Mouse (Mus musculus) splenic B cell, adult 2 months (primary cell): ENCODE results near the gene Gm10271.
A peak's percentile ranks its signal among the peaks of the same experiment; 100 is the strongest.

Experiments
- DNase-seq: peaks from one replicate; pipeline ENCODE4 v3.0.0-alpha.2; 2011; ENCODE audit warnings: low read depth, low spot score
- H3K27me3 ChIP-seq: 2 replicates; pipeline ENCODE4 v1.6.1; 2012; ENCODE audit warnings: mild to moderate bottlenecking, low read length, moderate library complexity, mixed read lengths; ENCODE audit not compliant: control insufficient read depth, poor library complexity, insufficient read depth, severe bottlenecking
- H3K36me3 ChIP-seq: 2 replicates; pipeline ENCODE4 v1.6.1; 2012; ENCODE audit warnings: mild to moderate bottlenecking, low read length, moderate library complexity, mixed read lengths; ENCODE audit not compliant: control insufficient read depth, poor library complexity, insufficient read depth, severe bottlenecking

The Gm10271 gene

DNA sequence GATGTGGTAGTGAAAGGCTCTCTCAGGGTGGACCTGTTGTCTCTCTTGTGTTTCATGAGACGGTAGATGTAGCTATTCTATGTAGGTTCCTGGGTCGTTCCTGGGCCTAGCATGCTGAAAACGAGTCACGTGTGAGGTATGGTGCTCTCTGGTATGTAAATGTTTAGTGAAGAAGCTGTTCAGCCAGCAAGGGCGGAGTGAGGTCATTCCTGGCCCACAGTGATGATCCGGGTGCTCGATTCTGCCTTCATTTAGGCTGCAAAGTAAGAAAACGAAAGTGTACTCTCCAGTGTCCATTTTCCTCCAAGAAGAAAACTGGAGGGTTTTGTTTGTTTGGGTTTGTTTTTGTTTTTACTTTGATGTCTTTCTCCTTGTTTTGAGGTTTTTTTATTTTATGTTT lies 21.6 kb upstream of the Gm10271 start:
- no peaks in the 10 kb centered on the region for H3K36me3 ChIP-seq
- DNase-seq: no peak
- no peaks in the 10 kb centered on the region for H3K27me3 ChIP-seq

- H3K36me3 ChIP-seq: no peaks in the 10 kb centered on the region
- no peak for DNase-seq
Measured at GRCm38 (mm10) chr10:116986264-116987082, 14.1 kb upstream of the Gm10271 start, which contains the start of gene Best3. TSS of gene Best3 (plus strand) at chr10:116986314.

GRCm38 (mm10) chr10:116984836-116985235 lies 12.4 kb upstream of the Gm10271 start:
- Histone ChIP-seq H3K27me3 (no peaks in the 10 kb centered on the region), H3K36me3 (no peaks in the 10 kb centered on the region)
- no peak for DNase-seq

More at GRCm38 (mm10) chr10:116986264-116987082, 14.1 kb upstream of the Gm10271 start, which contains the start of gene Best3:
- H3K27me3 ChIP-seq: no peaks in the 10 kb centered on the region

GRCm38 (mm10) chr10:116982526-116982925 lies 10.1 kb upstream of the Gm10271 start:
- Histone ChIP-seq H3K27me3 (no peaks in the 10 kb centered on the region), H3K36me3 (no peaks in the 10 kb centered on the region)
- DNase-seq: no peak

DNA sequence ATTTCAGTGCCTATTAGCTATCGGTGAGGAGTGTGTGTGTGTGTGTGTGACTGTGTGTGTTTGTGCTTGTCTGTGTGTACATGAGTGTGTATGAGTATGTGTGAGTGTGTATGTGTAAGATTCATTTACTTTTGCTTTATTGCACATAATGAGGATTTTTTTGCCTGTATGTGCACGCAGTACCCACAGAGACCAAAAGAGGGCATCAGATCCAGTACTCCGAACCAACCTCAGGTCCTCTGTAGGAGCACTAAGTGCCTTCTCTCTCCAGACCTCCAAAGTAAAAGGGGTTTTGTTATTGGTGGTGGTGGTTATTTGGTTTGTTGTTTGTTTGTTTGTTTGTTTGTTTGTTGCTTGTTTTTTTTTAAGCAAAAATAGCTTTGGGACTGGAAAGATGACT lies 8.5 kb upstream of the Gm10271 start:
- DNase-seq: peak; percentile 51
- no peaks in the 10 kb centered on the region for H3K27me3 ChIP-seq
- no peaks in the 10 kb centered on the region for H3K36me3 ChIP-seq

- no peaks in the 10 kb centered on the region for H3K36me3 ChIP-seq
- DNase-seq: no peak
- H3K27me3 ChIP-seq: no peaks in the 10 kb centered on the region
Measured at GRCm38 (mm10) chr10:116980273-116980672, 7.9 kb upstream of the Gm10271 start.

DNA sequence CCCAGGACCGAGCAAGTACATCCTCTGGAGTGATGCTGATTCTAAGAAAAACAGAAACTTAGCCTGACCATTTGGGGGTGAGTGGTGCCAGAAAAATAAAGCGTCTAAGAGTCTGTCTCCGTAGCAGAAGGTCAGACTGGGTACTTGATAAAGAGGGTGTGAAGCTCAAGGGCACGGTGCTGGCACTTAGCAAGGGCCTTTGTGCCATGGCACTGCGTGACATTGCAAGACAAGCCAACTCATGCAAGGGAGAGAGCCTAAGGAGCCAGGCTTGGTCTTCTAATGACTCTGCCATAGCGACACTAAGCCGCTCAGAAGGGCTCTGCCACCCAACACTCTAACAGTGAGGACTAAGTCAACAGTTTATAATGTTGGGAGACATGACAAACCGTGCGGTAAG lies 6.4 kb upstream of the Gm10271 start:
- Histone ChIP-seq H3K27me3 (no peaks in the 10 kb centered on the region), H3K36me3 (no peaks in the 10 kb centered on the region)
- no peak for DNase-seq

DNA sequence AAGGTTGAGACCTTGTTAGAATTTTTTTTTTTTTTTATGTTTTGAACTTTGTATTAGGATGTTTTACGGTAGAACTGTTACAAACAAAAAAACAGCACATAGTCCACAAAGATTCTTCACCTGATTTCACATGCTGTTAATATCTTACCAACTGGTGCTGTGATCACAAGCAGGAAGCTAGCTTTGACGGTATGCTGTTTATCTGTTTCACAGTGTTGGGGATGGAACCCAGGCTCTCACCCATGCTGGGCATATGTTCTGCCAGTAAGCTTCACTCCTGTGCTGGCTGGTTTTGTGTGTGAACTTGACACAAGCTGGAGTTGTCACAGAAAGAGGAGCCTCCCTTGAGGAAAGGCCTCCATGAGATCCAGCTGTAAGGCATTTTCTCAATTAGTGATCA lies 5.4 kb upstream of the Gm10271 start:
- no peaks in the 10 kb centered on the region for H3K36me3 ChIP-seq
- no peak for DNase-seq
- H3K27me3 ChIP-seq: no peaks in the 10 kb centered on the region

DNA sequence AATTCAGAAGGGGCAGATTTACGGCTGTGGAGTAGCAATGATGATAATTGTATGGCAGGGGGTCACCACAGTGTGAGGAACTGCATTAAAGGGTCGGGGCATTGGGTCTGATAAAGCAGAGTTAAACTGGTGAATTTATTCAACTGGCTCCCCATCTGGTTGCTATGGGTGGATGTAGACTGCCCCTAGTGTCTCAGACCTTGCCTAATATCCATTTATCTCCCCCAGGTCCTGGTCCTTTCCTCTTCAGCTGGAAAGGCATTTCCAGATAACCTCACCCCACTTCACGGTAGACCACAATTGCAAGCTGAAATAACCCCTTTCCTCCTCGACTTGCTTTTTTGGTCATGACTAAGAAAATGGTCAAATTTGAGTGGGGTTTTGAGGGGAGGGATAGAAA lies 5.0 kb upstream of the Gm10271 start:
- H3K27me3 ChIP-seq: no peaks in the 10 kb centered on the region
- no peak for DNase-seq
- H3K36me3 ChIP-seq: no peaks in the 10 kb centered on the region

GRCm38 (mm10) chr10:116968741-116969140 lies 3.7 kb downstream of the Gm10271 start:
- no peak for DNase-seq
- Histone ChIP-seq H3K27me3 (no peaks in the 10 kb centered on the region), H3K36me3 (no peaks in the 10 kb centered on the region)

- DNase-seq: no peak
- Histone ChIP-seq H3K36me3 (no peaks in the 10 kb centered on the region), H3K27me3 (no peaks in the 10 kb centered on the region)
Measured at GRCm38 (mm10) chr10:116966065-116966464, 6.3 kb downstream of the Gm10271 start.

DNA sequence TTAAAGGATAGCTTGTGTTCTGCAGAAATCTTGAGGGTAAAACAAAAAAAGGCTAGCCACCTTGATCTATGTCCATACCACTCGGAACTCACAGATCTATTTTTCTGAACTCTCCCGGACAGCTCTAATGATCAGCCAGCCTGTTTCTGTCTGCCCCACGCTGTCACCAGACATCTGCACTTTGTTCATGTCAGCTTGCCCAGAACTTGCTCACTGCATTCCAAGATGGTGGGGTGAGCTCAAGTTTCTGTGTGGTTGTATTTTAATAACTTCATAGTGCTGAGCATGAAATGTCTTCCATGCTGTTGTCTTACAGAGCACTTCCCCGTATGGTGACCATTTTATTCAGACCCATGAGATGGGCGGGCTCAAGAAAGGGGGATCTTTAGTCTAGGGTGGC lies 7.1 kb downstream of the Gm10271 start:
- H3K36me3 ChIP-seq: no peaks in the 10 kb centered on the region
- DNase-seq: no peak
- H3K27me3 ChIP-seq: no peaks in the 10 kb centered on the region

DNA sequence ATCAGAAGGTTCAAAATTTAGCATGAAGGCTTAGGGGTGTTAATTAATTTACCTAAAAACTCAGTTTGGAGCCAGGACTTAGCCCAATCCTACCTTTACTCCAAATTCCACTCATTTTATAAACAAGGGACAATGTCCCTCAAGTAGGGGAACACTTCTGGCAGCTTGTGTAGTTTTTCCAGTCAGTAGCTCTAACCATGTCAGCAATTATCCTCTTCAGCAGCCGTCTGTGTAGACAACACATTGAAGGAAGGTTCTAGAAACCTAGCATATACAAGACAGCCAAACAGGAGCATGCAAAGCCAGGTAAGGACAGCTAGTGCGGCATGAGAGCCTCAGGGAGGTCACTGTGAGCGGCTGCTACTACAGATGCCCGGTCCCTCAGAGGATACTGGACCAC lies 7.8 kb downstream of the Gm10271 start:
- DNase-seq: no peak
- no peaks in the 10 kb centered on the region for H3K36me3 ChIP-seq
- no peaks in the 10 kb centered on the region for H3K27me3 ChIP-seq

DNA sequence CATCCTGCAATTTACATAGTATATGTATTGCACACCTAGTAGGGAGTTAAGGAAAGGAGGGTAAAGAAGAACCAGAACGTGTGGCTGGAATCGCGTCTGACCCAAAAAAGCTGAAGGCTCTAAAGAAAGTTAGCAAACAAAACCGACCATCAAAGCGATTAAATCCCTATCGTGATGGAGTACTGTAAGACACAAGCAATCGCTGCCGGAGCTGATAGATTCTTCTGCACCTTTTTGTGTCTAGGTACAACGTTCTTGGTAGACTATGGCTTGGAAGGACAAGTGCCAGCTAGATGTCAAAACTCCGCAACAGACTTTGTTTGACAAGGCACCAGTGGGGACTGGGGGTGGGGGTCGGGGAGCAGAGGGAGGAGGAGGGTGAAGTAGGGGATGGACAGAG lies 8.3 kb downstream of the Gm10271 start:
- no peaks in the 10 kb centered on the region for H3K36me3 ChIP-seq
- DNase-seq: no peak
- no peaks in the 10 kb centered on the region for H3K27me3 ChIP-seq

- DNase-seq: peak; percentile 6
- Histone ChIP-seq H3K36me3 (no peaks in the 10 kb centered on the region), H3K27me3 (no peaks in the 10 kb centered on the region)
Measured at GRCm38 (mm10) chr10:116962803-116963202, 9.6 kb downstream of the Gm10271 start.

DNA sequence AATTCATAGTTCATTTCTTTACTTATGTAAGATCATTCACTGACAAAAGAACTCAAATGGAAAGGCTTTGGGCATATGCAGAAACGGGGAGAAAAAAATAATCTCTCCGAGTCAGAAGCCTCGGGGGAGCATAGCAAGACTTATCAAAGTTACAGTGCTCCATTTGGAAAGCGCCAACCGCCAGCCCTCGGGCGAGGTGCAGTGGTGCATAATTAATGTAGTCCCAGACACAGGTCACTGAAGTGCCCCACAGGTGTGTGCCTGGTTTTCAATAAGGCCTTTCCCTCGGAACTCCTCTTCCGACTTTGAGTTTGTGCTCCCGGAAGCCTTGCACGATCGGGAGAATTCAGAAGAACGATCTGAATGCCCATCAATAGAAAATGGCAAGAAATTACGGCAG lies 10.3 kb downstream of the Gm10271 start:
- Histone ChIP-seq H3K27me3 (no peaks in the 10 kb centered on the region), H3K36me3 (no peaks in the 10 kb centered on the region)
- DNase-seq: no peak
